Mouse (Mus musculus) stomach, embryonic 14.5 days (tissue): ENCODE results near the gene Jaml. TPM values are rescaled to one million over a fixed set of nuclear protein-coding genes. Genes with fewer than 3 reads are reported as not detected.

Source experiments
- ATAC-seq: fragments of 200-750 bp; cut with Nextera tagmentation; 2 replicates; pipeline ENCODE4 v1.8.0; 2017; ENCODE audit warnings: low read depth, moderate TSS enrichment; ENCODE audit not compliant: insufficient number of reproducible peaks, insufficient read depth, low FRiP score
- H3K27ac ChIP-seq: fragments of 300-500 bp; sonication (generic); 2 replicates; pipeline ENCODE4 v1.5.1; 2014; ENCODE audit warnings: mild to moderate bottlenecking, low read length, moderate library complexity, mixed read lengths
- H3K27me3 ChIP-seq: fragments of 300-500 bp; sonication (generic); 2 replicates; pipeline ENCODE4 v1.6.1; 2014; ENCODE audit warnings: low read length, control low read depth, mixed read lengths; ENCODE audit not compliant: control insufficient read depth, insufficient read depth
- H3K36me3 ChIP-seq: fragments of 300-500 bp; sonication (generic); 2 replicates; pipeline ENCODE4 v1.6.1; 2014; ENCODE audit warnings: mild to moderate bottlenecking, control low read depth, low read length, moderate library complexity, mixed read lengths; ENCODE audit not compliant: control insufficient read depth, insufficient read depth
- H3K4me1 ChIP-seq: fragments of 300-500 bp; sonication (generic); 2 replicates; pipeline ENCODE4 v1.6.1; 2014; ENCODE audit warnings: low read length, control low read depth, mixed read lengths; ENCODE audit not compliant: control insufficient read depth, insufficient read depth
- H3K4me2 ChIP-seq: fragments of 300-500 bp; sonication (generic); replicated peaks from 2 replicates; pipeline ENCODE4 v1.6.1; 2014; ENCODE audit warnings: low read depth, low read length, control low read depth
- H3K4me3 ChIP-seq: fragments of 300-500 bp; sonication (generic); 2 replicates; pipeline ENCODE4 v1.5.1; 2014; ENCODE audit warnings: low read depth, low read length, control low read depth
- H3K9ac ChIP-seq: fragments of 300-500 bp; sonication (generic); replicated peaks from 2 replicates; pipeline ENCODE4 v1.6.1; 2014; ENCODE audit warnings: low read depth, mild to moderate bottlenecking, control low read depth, low read length, moderate library complexity, mixed read lengths
- H3K9me3 ChIP-seq: fragments of 300-500 bp; sonication (generic); 2 replicates; pipeline ENCODE4 v1.6.1; 2016; ENCODE audit warnings: low read depth, low read length, control low read depth; ENCODE audit not compliant: control insufficient read depth
- WGBS: fragments of 180-500 bp; shearing (Covaris S2); extraction: QIAGEN DNeasy Blood & Tissue Kit; methylation state at CpG from one replicate; pipeline ENCODE4 v1.1.7; 2014; 5-methylcytosine and 5-hydroxymethylcytosine counted together
- polyA plus RNA-seq: library from polyadenylated mRNA; unstranded; fragments of >200 nt; fragmentation: Nextera tagmentation; extraction: Ambion mirVana; gene quantifications from 2 replicates; pipeline ENCODE4 v1.2.1, GENCODE M21; 2014

The Jaml gene
- polyA plus RNA-seq, 1 experiment from 2014 or later, result 2.8 TPM

GRCm38 (mm10) chr9:45060151-45060550 is 18.8 kb upstream of the Jaml start:
- Histone ChIP-seq H3K27me3 (no peaks in the 10 kb centered on the region), H3K27ac (no peak overlapping the region), H3K9ac (no peak overlapping the region), H3K4me2 (no peak overlapping the region), H3K36me3 (no peaks in the 10 kb centered on the region), H3K4me3 (no peak overlapping the region), H3K9me3 (no peaks in the 10 kb centered on the region), H3K4me1 (no peaks in the 10 kb centered on the region)
- ATAC-seq, result no peak
- 37% methylated on average over 7 of the region's 7 CpGs for WGBS

GRCm38 (mm10) chr9:45062677-45063076 is 16.3 kb upstream of the Jaml start:
- Histone ChIP-seq H3K27ac (no peak overlapping the region), H3K9ac (no peak overlapping the region), H3K4me3 (no peak overlapping the region), H3K4me1 (no peaks in the 10 kb centered on the region), H3K9me3 (no peaks in the 10 kb centered on the region), H3K36me3 (no peaks in the 10 kb centered on the region), H3K4me2 (no peak overlapping the region), H3K27me3 (no peaks in the 10 kb centered on the region)
- no peak for ATAC-seq
- WGBS, result 54% methylated on average over 3 of the region's 3 CpGs

GRCm38 (mm10) chr9:45064421-45064820 is 14.6 kb upstream of the Jaml start:
- Histone ChIP-seq H3K9me3 (no peaks in the 10 kb centered on the region), H3K27ac (no peak overlapping the region), H3K9ac (no peak overlapping the region), H3K4me1 (no peaks in the 10 kb centered on the region), H3K27me3 (no peaks in the 10 kb centered on the region), H3K36me3 (no peaks in the 10 kb centered on the region), H3K4me3 (no peak overlapping the region), H3K4me2 (no peak overlapping the region)
- 73% methylated on average over 6 of the region's 6 CpGs for WGBS
- ATAC-seq, result no peak

GRCm38 (mm10) chr9:45066735-45067134 is 12.2 kb upstream of the Jaml start:
- Histone ChIP-seq H3K27me3 (no peaks in the 10 kb centered on the region), H3K4me3 (no peak overlapping the region), H3K4me1 (no peaks in the 10 kb centered on the region), H3K9me3 (no peaks in the 10 kb centered on the region), H3K36me3 (no peaks in the 10 kb centered on the region), H3K4me2 (no peak overlapping the region), H3K9ac (no peak overlapping the region), H3K27ac (no peak overlapping the region)
- 85% methylated on average over 4 of the region's 4 CpGs for WGBS
- no peak for ATAC-seq

- 39% methylated on average over 3 of the region's 3 CpGs for WGBS
These were observed 7.2 kb upstream of the Jaml start for GRCm38 (mm10) chr9:45071800-45072199.

GRCm38 (mm10) chr9:45077859-45078258 is 1.1 kb upstream of the Jaml start:
- no peak overlapping the region for H3K4me2 ChIP-seq
- no peaks in the 10 kb centered on the region for H3K9me3 ChIP-seq
- no peaks in the 10 kb centered on the region for H3K4me1 ChIP-seq
- H3K9ac ChIP-seq, result no peak overlapping the region
- H3K4me3 ChIP-seq, result no peak overlapping the region
- WGBS, result 66% methylated on average over 3 of the region's 3 CpGs
- no peaks in the 10 kb centered on the region for H3K36me3 ChIP-seq
- no peaks in the 10 kb centered on the region for H3K27me3 ChIP-seq
- ATAC-seq, result no peak
- no peak overlapping the region for H3K27ac ChIP-seq

More at GRCm38 (mm10) chr9:45071800-45072199, 7.2 kb upstream of the Jaml start:
- ATAC-seq, result no peak
- Histone ChIP-seq H3K9me3 (no peaks in the 10 kb centered on the region), H3K4me2 (no peak overlapping the region), H3K27me3 (no peaks in the 10 kb centered on the region), H3K36me3 (no peaks in the 10 kb centered on the region), H3K9ac (no peak overlapping the region), H3K4me3 (no peak overlapping the region), H3K27ac (no peak overlapping the region), H3K4me1 (no peaks in the 10 kb centered on the region)

GRCm38 (mm10) chr9:45083132-45083531 is 4.1 kb downstream of the Jaml start:
- Histone ChIP-seq H3K4me2 (no peak overlapping the region), H3K9me3 (no peaks in the 10 kb centered on the region), H3K9ac (no peak overlapping the region), H3K4me3 (no peak overlapping the region), H3K4me1 (no peaks in the 10 kb centered on the region), H3K36me3 (no peaks in the 10 kb centered on the region), H3K27ac (no peak overlapping the region), H3K27me3 (no peaks in the 10 kb centered on the region)
- WGBS, result 89% methylated on average over 3 of the region's 3 CpGs
- no peak for ATAC-seq

- no peaks in the 10 kb centered on the region for H3K9me3 ChIP-seq
- no peak overlapping the region for H3K4me2 ChIP-seq
- no peak overlapping the region for H3K4me3 ChIP-seq
- no peaks in the 10 kb centered on the region for H3K36me3 ChIP-seq
- WGBS, result 63% methylated on average over 5 of the region's 5 CpGs
- no peak overlapping the region for H3K27ac ChIP-seq
- no peak for ATAC-seq
- H3K9ac ChIP-seq, result no peak overlapping the region
- H3K4me1 ChIP-seq, result no peaks in the 10 kb centered on the region
- H3K27me3 ChIP-seq, result no peaks in the 10 kb centered on the region
These were observed 5.6 kb downstream of the Jaml start for GRCm38 (mm10) chr9:45084556-45084955.
